In genomic region chr14:23529720-23530119, GRCm38 (mm10) we compare ENCODE assay signal across 7 mouse cellular contexts.
DNase-seq lines count a peak whose midpoint lies in the region; ATAC-seq and TF ChIP-seq lines count a peak whose summit lies in the region.

No protein-coding gene starts in this region.

- no peaks in the 10 kb centered on the region for H3K27me3 ChIP-seq in embryonic facial prominence, embryonic 11.5 days (ENCODE audit: control insufficient read depth, insufficient read depth, low read length)
- no peaks in the 10 kb centered on the region for H3K27me3 ChIP-seq in intestine, postnatal 0 days (replicated peaks; ENCODE audit: control insufficient read depth, insufficient read depth, low read length)
- peaks cover 72% of the 10 kb centered on the region for H3K27me3 ChIP-seq in limb, embryonic 10.5 days (ENCODE audit: low read depth, poor library complexity, severe bottlenecking)

- no peak overlapping the region for H3K27ac ChIP-seq in embryonic facial prominence, embryonic 11.5 days (replicated peaks; ENCODE audit: low read depth, low read length)
- no peak overlapping the region for H3K27ac ChIP-seq in intestine, postnatal 0 days (ENCODE audit: low read depth, low read length)
- peak overlapping the region; percentile 70 for H3K27ac ChIP-seq in limb, embryonic 10.5 days

- no peaks in the 10 kb centered on the region for H3K36me3 ChIP-seq in embryonic facial prominence, embryonic 11.5 days (replicated peaks; ENCODE audit: control insufficient read depth, insufficient read depth, low read depth, low read length)
- no peaks in the 10 kb centered on the region for H3K36me3 ChIP-seq in intestine, postnatal 0 days (ENCODE audit: control insufficient read depth, insufficient read depth)
- no peaks in the 10 kb centered on the region for H3K36me3 ChIP-seq in limb, embryonic 10.5 days

- H3K9me3 ChIP-seq in embryonic facial prominence, embryonic 11.5 days (replicated peaks; ENCODE audit: control insufficient read depth, low read length), result no peaks in the 10 kb centered on the region
- H3K9me3 ChIP-seq in intestine, postnatal 0 days (ENCODE audit: control insufficient read depth), result no peaks in the 10 kb centered on the region
- H3K9me3 ChIP-seq in limb, embryonic 10.5 days (replicated peaks), result peaks cover 3% of the 10 kb centered on the region; the same call in 1 of the 2 replicates

- peak; percentile 92 for TF ChIP-seq CTCF in intestine, postnatal 0 days (IDR thresholded peaks at IDR 0.05; ENCODE audit: low read depth)

- no peak for ATAC-seq in embryonic facial prominence, embryonic 11.5 days (replicated peaks; ENCODE audit: insufficient number of reproducible peaks, low FRiP score, low TSS enrichment, low read depth)
- no peak for ATAC-seq in intestine, postnatal 0 days

- peak; percentile 42 to 46 for DNase-seq in urinary bladder, adult 18-20 months (ENCODE audit: low spot score in 2 of 2)
- no peak for DNase-seq in urinary bladder, postnatal 10 days (ENCODE audit: low spot score)
- peak; percentile 56 to 57 for DNase-seq in adrenal gland, postnatal 36 days
- DNase-seq in embryonic facial prominence, embryonic 11.5 days (ENCODE audit: low spot score), result peak; percentile 80
- DNase-seq in limb, embryonic 10.5 days (ENCODE audit: low spot score), result peak; percentile 75
- DNase-seq in ovary, postnatal 36 days (ENCODE audit: low spot score), result peak; percentile 30

- no peaks in the 10 kb centered on the region for H3K4me1 ChIP-seq in embryonic facial prominence, embryonic 11.5 days (ENCODE audit: control insufficient read depth, insufficient read depth, low read length)
- no peaks in the 10 kb centered on the region for H3K4me1 ChIP-seq in intestine, postnatal 0 days (replicated peaks; ENCODE audit: control insufficient read depth, insufficient read depth, low read length)
- peaks cover 23% of the 10 kb centered on the region for H3K4me1 ChIP-seq in limb, embryonic 10.5 days

- no peak overlapping the region for H3K9ac ChIP-seq in embryonic facial prominence, embryonic 11.5 days (replicated peaks; ENCODE audit: low read length)
- H3K9ac ChIP-seq in intestine, postnatal 0 days (ENCODE audit: low read depth, low read length), result no peak overlapping the region

- H3K4me3 ChIP-seq in embryonic facial prominence, embryonic 11.5 days (ENCODE audit: low read depth, low read length), result no peak overlapping the region
- H3K4me3 ChIP-seq in intestine, postnatal 0 days (ENCODE audit: low read depth, low read length), result no peak overlapping the region
- H3K4me3 ChIP-seq in limb, embryonic 10.5 days, result no peak overlapping the region

- 10% methylated on average over 4 of the region's 4 CpGs for WGBS in embryonic facial prominence, embryonic 11.5 days
- 6% methylated on average over 4 of the region's 4 CpGs for WGBS in intestine, postnatal 0 days
- 7% methylated on average over 4 of the region's 4 CpGs for WGBS in limb, embryonic 10.5 days

- H3K4me2 ChIP-seq in embryonic facial prominence, embryonic 11.5 days (ENCODE audit: low read depth, low read length), result no peak overlapping the region
- H3K4me2 ChIP-seq in intestine, postnatal 0 days (replicated peaks; ENCODE audit: low read depth), result no peak overlapping the region; the same call in 1 of the 2 replicates
